Mouse (Mus musculus): ENCODE measurements around the gene Bco1. TPM values are rescaled to one million over a fixed set of nuclear protein-coding genes. Genes with fewer than 3 reads are reported as not detected.

The Bco1 gene
- polyA plus RNA-seq, 1 experiment from 2014 or later, result not detected

DNA sequence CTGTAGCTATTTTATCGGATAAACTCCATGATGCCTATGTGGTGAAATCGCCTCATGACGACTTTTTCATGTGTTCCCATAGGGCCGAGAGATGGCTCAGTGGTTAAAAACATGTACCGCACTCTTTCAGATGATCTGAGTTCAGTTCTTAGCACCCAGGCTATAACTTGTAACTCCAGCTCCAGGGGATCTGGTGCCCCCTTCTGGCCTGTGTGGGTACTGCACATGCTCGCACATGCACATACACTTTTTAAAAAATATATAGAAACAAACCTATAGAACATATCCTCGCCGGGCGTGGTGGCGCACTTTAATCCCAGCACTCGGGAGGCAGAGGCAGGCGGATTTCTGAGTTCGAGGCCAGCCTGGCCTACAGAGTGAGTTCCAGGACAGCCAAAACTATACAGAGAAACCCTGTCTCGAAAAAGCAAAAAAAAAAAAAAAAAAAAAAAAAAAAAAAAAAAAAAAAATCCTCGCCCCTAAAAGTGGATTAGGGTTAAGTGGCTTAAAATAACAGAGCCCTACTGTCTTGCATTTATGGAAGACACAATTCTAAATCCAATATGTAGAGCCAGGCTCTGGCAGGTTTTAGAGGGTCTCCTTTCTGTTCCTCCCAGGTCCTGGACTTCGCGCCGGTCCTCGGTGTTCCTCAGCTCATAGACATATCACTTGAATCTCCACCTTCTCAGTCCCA lies 13.5 kb downstream of the Bco1 start:
- Histone ChIP-seq H3K27me3 (replicated peaks; ENCODE audit: control insufficient read depth, insufficient read depth, low read length) (no peaks in the 10 kb centered on the region), H3K9me3 (replicated peaks; ENCODE audit: control insufficient read depth, low read length) (no peaks in the 10 kb centered on the region), H3K36me3 (ENCODE audit: control insufficient read depth, insufficient read depth, low read length) (no peaks in the 10 kb centered on the region), H3K27ac (ENCODE audit: low read depth, low read length) (no peak overlapping the region), H3K4me2 (ENCODE audit: low read length) (no peak overlapping the region), H3K4me3 (ENCODE audit: low read depth, low read length) (no peak overlapping the region), H3K9ac (ENCODE audit: low read length) (no peak overlapping the region), H3K4me1 (ENCODE audit: control insufficient read depth, insufficient read depth, low read length) (no peaks in the 10 kb centered on the region)
- ATAC-seq (no peak), DNase-seq (ENCODE audit: low spot score) (no peak)
- 91% methylated on average over 19 of the region's 19 CpGs for WGBS

DNA sequence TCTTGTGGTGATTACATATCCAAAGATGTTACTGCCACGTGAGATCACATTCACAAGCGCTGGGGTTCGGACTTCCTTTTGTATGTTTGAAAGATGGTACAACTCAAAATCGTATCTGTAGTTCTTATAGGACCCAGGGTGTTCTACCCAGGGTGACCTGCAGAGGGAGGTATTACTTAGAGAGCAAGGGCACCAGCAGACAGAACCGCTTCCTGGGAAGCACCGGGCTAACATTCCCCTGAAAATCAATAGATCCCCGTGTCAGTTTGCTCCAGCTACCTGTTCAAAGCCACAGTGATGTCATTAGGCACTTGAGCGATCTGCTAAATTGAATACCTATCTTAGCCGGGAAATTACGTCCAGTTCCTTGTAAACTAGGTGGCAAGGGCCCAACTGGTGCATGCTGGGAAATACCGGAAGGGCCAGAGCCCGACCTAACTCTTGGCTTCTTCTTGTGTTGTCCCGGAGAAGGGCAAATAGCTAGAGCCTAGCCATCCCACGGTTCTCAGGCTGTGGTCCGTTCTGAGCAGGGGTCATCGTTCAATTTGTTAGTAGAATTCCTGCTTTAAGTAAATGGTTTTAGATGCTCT lies 14.2 kb downstream of the Bco1 start:
- H3K9me3 ChIP-seq (replicated peaks; ENCODE audit: control insufficient read depth, low read length), result no peaks in the 10 kb centered on the region
- no peaks in the 10 kb centered on the region for H3K4me1 ChIP-seq (ENCODE audit: control insufficient read depth, insufficient read depth, low read length)
- DNase-seq (ENCODE audit: low spot score), result peak; percentile 26
- ATAC-seq, result no peak
- no peak overlapping the region for H3K9ac ChIP-seq (ENCODE audit: low read length)
- H3K36me3 ChIP-seq (ENCODE audit: control insufficient read depth, insufficient read depth, low read length), result no peaks in the 10 kb centered on the region
- no peaks in the 10 kb centered on the region for H3K27me3 ChIP-seq (replicated peaks; ENCODE audit: control insufficient read depth, insufficient read depth, low read length)
- no peak overlapping the region for H3K4me2 ChIP-seq (ENCODE audit: low read length)
- no peak overlapping the region for H3K27ac ChIP-seq (ENCODE audit: low read depth, low read length)
- no peak overlapping the region for H3K4me3 ChIP-seq (ENCODE audit: low read depth, low read length)
- WGBS, result 59% methylated on average over 16 of the region's 16 CpGs

DNA sequence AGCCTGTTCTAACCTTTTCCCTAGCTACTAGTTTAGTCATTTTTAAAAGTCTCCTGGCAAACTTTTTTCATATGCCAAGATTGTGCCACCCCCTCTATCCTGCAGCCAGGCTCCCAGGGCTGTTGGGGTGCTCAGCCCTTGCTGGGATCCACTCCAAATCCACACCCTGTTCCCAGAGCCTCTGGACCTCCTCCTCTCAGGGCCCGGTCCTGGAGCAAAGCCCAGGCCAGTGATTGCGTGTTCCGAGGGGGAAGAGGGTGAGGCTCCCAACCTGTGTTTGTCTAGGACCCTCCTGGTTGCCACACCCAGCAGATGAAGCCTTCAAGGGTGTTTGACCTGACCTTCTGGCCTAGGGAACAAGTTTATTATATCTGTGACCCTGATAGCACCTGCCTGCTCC lies 16.0 kb downstream of the Bco1 start:
- 87% methylated on average over 3 of the region's 3 CpGs for WGBS
- no peak for ATAC-seq
- no peaks in the 10 kb centered on the region for H3K36me3 ChIP-seq (ENCODE audit: control insufficient read depth, insufficient read depth, low read length)

GRCm38 (mm10) chr8:117112261-117112660 lies 16.6 kb downstream of the Bco1 start:
- Histone ChIP-seq H3K4me2 (ENCODE audit: low read length) (no peak overlapping the region), H3K4me1 (ENCODE audit: control insufficient read depth, insufficient read depth, low read length) (0 out of 2 replicates have a peak, but pooled peaks cover 6% of the 10 kb centered on the region), H3K9ac (ENCODE audit: low read length) (no peak overlapping the region), H3K4me3 (ENCODE audit: low read depth, low read length) (no peak overlapping the region), H3K36me3 (ENCODE audit: control insufficient read depth, insufficient read depth, low read length) (no peaks in the 10 kb centered on the region), H3K9me3 (replicated peaks; ENCODE audit: control insufficient read depth, low read length) (no peaks in the 10 kb centered on the region), H3K27ac (ENCODE audit: low read depth, low read length) (no peak overlapping the region), H3K27me3 (replicated peaks; ENCODE audit: control insufficient read depth, insufficient read depth, low read length) (no peaks in the 10 kb centered on the region)
- DNase-seq (ENCODE audit: low spot score) (no peak), ATAC-seq (no peak)
- WGBS, result 65% methylated on average over 8 of the region's 8 CpGs

More for the DNA sequence above, 16.0 kb downstream of the Bco1 start:
- Histone ChIP-seq H3K4me1 (ENCODE audit: control insufficient read depth, insufficient read depth, low read length) (0 out of 2 replicates have a peak, but pooled peaks cover 6% of the 10 kb centered on the region), H3K9me3 (replicated peaks; ENCODE audit: control insufficient read depth, low read length) (no peaks in the 10 kb centered on the region), H3K27ac (ENCODE audit: low read depth, low read length) (no peak overlapping the region), H3K27me3 (replicated peaks; ENCODE audit: control insufficient read depth, insufficient read depth, low read length) (no peaks in the 10 kb centered on the region), H3K4me3 (ENCODE audit: low read depth, low read length) (no peak overlapping the region), H3K9ac (ENCODE audit: low read length) (no peak overlapping the region), H3K4me2 (ENCODE audit: low read length) (no peak overlapping the region)
- no peak for DNase-seq (ENCODE audit: low spot score)

DNA sequence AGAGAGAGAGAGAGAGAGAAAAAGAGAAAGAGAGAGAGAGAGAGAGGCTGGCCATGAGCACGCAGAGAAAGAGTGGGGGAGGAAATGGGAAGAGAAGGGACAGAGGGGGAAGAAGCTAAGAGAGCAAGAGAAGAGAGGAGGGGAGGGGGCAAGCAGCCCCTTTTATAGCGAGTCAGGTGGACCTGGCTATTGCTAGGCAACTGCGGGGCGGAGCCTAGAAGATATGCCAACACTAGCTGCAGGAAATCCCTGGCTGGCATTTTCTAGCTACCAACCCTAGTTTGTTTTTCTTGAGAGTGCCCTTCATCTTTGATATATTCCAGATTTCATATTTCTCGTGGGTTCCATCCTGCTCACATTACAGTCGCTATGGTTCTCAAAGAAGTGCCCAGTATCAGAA lies 19.4 kb downstream of the Bco1 start:
- Histone ChIP-seq H3K9me3 (replicated peaks; ENCODE audit: control insufficient read depth, low read length) (no peaks in the 10 kb centered on the region), H3K4me3 (ENCODE audit: low read depth, low read length) (no peak overlapping the region), H3K4me1 (ENCODE audit: control insufficient read depth, insufficient read depth, low read length) (0 out of 2 replicates have a peak, but pooled peaks cover 6% of the 10 kb centered on the region), H3K9ac (ENCODE audit: low read length) (no peak overlapping the region), H3K36me3 (ENCODE audit: control insufficient read depth, insufficient read depth, low read length) (no peaks in the 10 kb centered on the region), H3K27ac (ENCODE audit: low read depth, low read length) (no peak overlapping the region), H3K27me3 (replicated peaks; ENCODE audit: control insufficient read depth, insufficient read depth, low read length) (no peaks in the 10 kb centered on the region), H3K4me2 (ENCODE audit: low read length) (no peak overlapping the region)
- ATAC-seq, result no peak
- 46% methylated on average over 6 of the region's 6 CpGs for WGBS
- peak; percentile 41 for DNase-seq (ENCODE audit: low spot score)

DNA sequence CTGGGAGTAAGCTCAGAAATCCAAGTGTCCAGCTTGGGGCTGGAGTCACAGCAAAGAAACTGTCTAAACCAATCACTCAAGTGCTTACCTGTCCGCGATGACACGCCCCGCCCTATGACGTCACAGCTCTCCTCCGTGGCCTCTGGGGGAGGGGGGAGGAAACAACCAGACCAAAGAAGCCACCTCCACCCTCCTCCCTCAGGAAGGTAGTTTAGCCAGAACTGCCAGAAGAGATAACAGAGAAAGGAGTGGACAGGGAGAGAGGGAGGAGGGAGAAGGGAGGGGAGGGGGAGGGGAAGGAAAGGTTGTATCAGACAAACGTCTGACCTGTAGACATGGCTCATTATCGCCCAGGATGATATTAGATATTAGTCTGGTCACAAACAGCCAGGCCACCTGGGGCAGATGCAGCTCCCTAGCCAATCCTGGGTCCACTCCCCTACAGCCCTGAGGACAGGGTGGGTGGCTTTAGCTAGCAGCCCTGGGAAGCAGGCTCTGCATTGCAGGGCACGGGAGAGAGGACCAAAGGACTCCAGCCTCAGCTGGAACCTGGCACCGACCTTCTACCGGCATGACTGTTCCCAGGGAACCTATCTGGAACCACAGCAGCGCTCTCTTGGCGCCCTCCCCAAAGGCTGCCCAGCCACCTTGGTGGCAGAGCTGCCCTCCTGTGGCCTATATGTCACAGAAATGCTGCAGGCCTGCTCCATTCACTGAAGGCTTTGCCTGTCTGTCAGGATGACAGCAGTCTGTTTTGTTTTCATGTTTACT lies 20.2 kb downstream of the Bco1 start:
- WGBS, result 7% methylated on average over 13 of the region's 13 CpGs

GRCm38 (mm10) chr8:117116534-117116933 lies 20.9 kb downstream of the Bco1 start:
- DNase-seq (ENCODE audit: low spot score), result no peak
- H3K4me1 ChIP-seq (ENCODE audit: control insufficient read depth, insufficient read depth, low read length), result 0 out of 2 replicates have a peak, but pooled peaks cover 6% of the 10 kb centered on the region
- 77% methylated on average over 7 of the region's 7 CpGs for WGBS

More for the DNA sequence above, 20.2 kb downstream of the Bco1 start:
- no peak overlapping the region for H3K9ac ChIP-seq (ENCODE audit: low read length)
- no peak for ATAC-seq
- H3K27me3 ChIP-seq (replicated peaks; ENCODE audit: control insufficient read depth, insufficient read depth, low read length), result no peaks in the 10 kb centered on the region
- H3K4me1 ChIP-seq (ENCODE audit: control insufficient read depth, insufficient read depth, low read length), result 0 out of 2 replicates have a peak, but pooled peaks cover 6% of the 10 kb centered on the region
- no peaks in the 10 kb centered on the region for H3K9me3 ChIP-seq (replicated peaks; ENCODE audit: control insufficient read depth, low read length)
- no peaks in the 10 kb centered on the region for H3K36me3 ChIP-seq (ENCODE audit: control insufficient read depth, insufficient read depth, low read length)
- no peak overlapping the region for H3K4me2 ChIP-seq (ENCODE audit: low read length)
- no peak for DNase-seq (ENCODE audit: low spot score)
- H3K4me3 ChIP-seq (ENCODE audit: low read depth, low read length), result no peak overlapping the region
- H3K27ac ChIP-seq (ENCODE audit: low read depth, low read length), result no peak overlapping the region

GRCm38 (mm10) chr8:117118409-117118808 lies 22.8 kb downstream of the Bco1 start:
- DNase-seq (ENCODE audit: low spot score) (no peak), ATAC-seq (no peak)
- H3K4me1 ChIP-seq (ENCODE audit: control insufficient read depth, insufficient read depth, low read length), result 0 out of 2 replicates have a peak, but pooled peaks cover 6% of the 10 kb centered on the region
- 90% methylated on average over 9 of the region's 9 CpGs for WGBS
- H3K36me3 ChIP-seq (ENCODE audit: control insufficient read depth, insufficient read depth, low read length), result no peaks in the 10 kb centered on the region
- no peaks in the 10 kb centered on the region for H3K9me3 ChIP-seq (replicated peaks; ENCODE audit: control insufficient read depth, low read length)
- no peak overlapping the region for H3K4me2 ChIP-seq (ENCODE audit: low read length)
- no peak overlapping the region for H3K4me3 ChIP-seq (ENCODE audit: low read depth, low read length)
- H3K27me3 ChIP-seq (replicated peaks; ENCODE audit: control insufficient read depth, insufficient read depth, low read length), result no peaks in the 10 kb centered on the region
- H3K9ac ChIP-seq (ENCODE audit: low read length), result no peak overlapping the region
- no peak overlapping the region for H3K27ac ChIP-seq (ENCODE audit: low read depth, low read length)

More at GRCm38 (mm10) chr8:117116534-117116933, 20.9 kb downstream of the Bco1 start:
- H3K27ac ChIP-seq (ENCODE audit: low read depth, low read length), result no peak overlapping the region
- H3K4me2 ChIP-seq (ENCODE audit: low read length), result no peak overlapping the region
- no peak for ATAC-seq
- no peaks in the 10 kb centered on the region for H3K9me3 ChIP-seq (replicated peaks; ENCODE audit: control insufficient read depth, low read length)
- no peaks in the 10 kb centered on the region for H3K36me3 ChIP-seq (ENCODE audit: control insufficient read depth, insufficient read depth, low read length)
- H3K9ac ChIP-seq (ENCODE audit: low read length), result no peak overlapping the region
- no peaks in the 10 kb centered on the region for H3K27me3 ChIP-seq (replicated peaks; ENCODE audit: control insufficient read depth, insufficient read depth, low read length)
- no peak overlapping the region for H3K4me3 ChIP-seq (ENCODE audit: low read depth, low read length)

Measured in forebrain, embryonic 14.5 days (tissue).